Mouse (Mus musculus) kidney, adult 2 months (tissue): Measurements from ENCODE around the gene Bcl2l1.

ENCODE experiments used
- CTCF ChIP-seq: fragments of 200-500 bp; conservative IDR thresholded peaks from 2 replicates; pipeline ENCODE4 v1.5.1; 2011; ENCODE audit warnings: low read depth, mild to moderate bottlenecking, control low read depth, low read length, moderate library complexity, mixed read lengths; ENCODE audit not compliant: insufficient read depth, insufficient read length
- POLR2A ChIP-seq: fragments of 200-500 bp; IDR thresholded peaks from one replicate; pipeline ENCODE4 v1.6.1; 2011; ENCODE audit warnings: low read depth, low read length, control low read depth

GRCm38 (mm10) chr2:152733201-152733600 is 98.3 kb downstream of the Bcl2l1 start:
- TF ChIP-seq POLR2A (no peak), CTCF (no peak)
